Mouse (Mus musculus) bone marrow, adult 2 months (tissue): ENCODE measurements around the gene Fam196a.

Experiments used
- CTCF ChIP-seq: fragments of 200-500 bp; IDR thresholded peaks from 2 replicates; pipeline ENCODE4 v1.5.1; 2011; ENCODE audit warnings: low read length, control low read depth; ENCODE audit not compliant: control insufficient read depth, insufficient read depth
- POLR2A ChIP-seq: fragments of 200-500 bp; IDR thresholded peaks from 2 replicates; pipeline ENCODE4 v1.6.1; 2011; ENCODE audit warnings: low read depth, mild to moderate bottlenecking, control low read depth, low read length, borderline replicate concordance; ENCODE audit not compliant: control insufficient read depth

- TF ChIP-seq POLR2A (no peak), CTCF (no peak)
Observed at GRCm38 (mm10) chr7:134901992-134902391, 36.2 kb downstream of the Fam196a start.
